Mouse (Mus musculus): ENCODE data around the gene Gm42688. TPM values are rescaled to one million over a fixed set of nuclear protein-coding genes. Genes with fewer than 3 reads are reported as not detected.

The Gm42688 gene
- total RNA-seq, 1 experiment from 2014 or later: 2.6 TPM

DNA sequence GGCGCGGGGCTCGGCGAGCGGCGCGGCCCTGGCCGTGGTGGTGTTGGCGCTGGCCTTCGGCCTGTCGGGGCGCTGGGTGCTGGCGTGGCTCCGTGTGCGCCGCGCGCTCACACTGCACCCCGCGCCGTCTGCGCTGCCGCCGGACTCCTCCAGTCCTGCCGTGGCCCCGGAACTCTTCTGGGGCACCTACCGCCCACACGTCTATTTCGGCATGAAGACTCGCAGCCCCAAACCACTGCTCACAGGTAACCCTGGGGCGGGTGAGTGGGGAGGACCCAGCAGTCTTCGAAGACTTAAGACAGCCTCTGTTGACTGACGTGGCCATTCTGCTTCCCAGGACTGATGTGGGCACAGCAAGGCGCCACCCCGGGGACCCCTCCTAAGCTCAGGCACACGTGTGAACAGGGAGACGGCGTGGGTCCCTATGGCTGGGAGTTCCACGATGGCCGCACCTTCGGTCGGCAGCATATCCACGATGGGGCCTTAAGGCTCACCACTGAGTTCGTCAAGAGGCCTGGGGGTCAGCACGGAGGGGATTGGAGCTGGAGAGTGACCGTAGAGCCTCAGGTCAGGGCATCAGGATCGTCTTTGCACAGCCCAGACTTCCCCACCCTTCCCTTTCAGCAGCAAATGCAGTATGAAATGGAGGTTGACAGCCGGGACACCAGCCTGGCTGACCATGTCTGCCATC is 14.4 kb downstream of the Gm42688 start:
- no peak for ATAC-seq (replicated peaks; ENCODE audit: insufficient number of reproducible peaks, low FRiP score, low TSS enrichment, poor library complexity, severe bottlenecking)

DNA sequence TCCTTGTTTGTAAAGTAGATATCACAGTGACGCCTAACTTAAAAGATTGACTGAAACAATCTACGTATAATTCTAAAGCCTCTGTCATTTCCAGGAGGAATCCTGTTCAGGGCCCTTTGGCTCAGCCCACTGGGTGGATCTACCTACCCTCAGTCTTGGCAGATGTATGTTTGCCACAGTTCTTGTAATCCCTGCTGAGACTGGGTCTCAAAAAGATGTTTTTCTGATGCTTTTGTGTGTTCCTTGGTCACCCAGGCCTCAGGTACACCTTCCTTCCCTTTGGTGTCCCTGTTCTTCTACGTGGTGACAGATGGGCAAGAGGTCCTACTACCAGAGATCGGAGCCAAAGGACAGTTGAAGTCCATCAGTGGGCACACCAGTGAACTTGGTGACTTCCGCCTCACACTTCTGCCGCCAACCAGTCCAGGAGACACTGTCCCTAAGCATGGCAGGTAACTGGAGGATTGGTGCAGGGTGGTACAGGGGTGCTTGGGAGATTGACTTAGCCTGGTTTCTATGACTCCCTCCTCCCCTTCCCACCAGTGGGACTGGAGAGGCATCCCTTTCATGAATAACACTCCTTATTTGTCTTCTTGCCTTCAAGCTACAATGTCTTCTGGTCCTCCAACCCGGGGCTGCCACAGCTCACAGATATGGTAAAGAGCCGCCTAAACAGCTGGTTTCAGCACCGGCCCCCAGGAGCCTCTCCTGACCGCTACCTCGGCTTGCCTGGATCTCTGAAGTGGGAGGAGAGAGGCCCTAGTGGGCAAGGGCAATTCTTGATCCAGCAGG is 15.2 kb downstream of the Gm42688 start:
- no peak for ATAC-seq (replicated peaks; ENCODE audit: insufficient number of reproducible peaks, low FRiP score, low TSS enrichment, poor library complexity, severe bottlenecking)

DNA sequence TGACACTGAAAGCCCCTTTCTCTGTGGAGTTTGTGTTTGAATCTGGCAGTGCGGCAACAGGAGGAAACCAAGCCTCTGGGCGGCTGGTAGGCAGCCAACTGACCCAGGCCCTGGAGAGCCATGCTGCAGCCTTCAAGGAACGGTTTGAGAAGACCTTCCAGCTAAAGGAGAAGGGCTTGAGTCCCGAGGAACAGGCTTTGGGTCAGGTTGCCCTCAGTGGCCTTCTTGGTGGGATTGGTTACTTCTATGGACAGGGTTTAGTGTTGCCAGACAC is 15.7 kb downstream of the Gm42688 start:
- ATAC-seq (replicated peaks; ENCODE audit: insufficient number of reproducible peaks, low FRiP score, low TSS enrichment, poor library complexity, severe bottlenecking): no peak

DNA sequence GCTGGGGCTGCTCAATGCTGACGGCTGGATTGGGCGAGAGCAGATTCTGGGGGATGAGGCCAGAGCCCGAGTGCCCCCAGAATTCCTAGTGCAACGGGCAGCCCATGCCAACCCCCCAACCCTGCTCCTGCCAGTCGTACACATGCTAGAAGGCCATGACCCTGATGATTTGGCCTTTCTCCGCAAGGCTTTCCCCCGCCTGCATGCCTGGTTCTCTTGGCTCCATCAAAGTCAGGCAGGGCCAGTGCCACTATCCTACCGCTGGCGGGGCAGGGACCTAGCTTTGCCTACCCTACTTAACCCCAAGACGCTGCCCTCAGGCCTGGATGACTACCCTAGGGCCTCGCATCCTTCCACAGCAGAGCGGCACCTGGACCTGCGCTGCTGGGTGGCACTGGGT is 16.2 kb downstream of the Gm42688 start:
- no peak for ATAC-seq (replicated peaks; ENCODE audit: insufficient number of reproducible peaks, low FRiP score, low TSS enrichment, poor library complexity, severe bottlenecking)

DNA sequence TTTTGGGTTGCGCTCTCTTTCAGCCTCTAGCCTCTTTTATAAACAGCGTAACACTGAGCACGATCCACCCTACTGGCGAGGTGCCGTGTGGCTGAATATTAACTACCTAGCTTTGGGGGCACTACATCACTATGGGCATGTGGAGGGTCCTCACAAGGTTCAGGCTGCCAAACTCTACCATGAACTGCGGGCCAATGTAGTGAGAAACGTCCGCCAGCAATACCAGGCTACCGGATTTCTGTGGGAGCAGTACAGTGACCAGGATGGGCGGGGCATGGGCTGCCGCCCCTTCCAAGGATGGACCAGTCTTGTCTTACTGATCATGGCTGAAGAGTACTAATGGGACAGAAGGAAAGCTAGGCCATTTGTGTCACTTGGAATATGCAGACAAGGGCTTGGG is 17.0 kb downstream of the Gm42688 start:
- no peak for ATAC-seq (replicated peaks; ENCODE audit: insufficient number of reproducible peaks, low FRiP score, low TSS enrichment, poor library complexity, severe bottlenecking)

DNA sequence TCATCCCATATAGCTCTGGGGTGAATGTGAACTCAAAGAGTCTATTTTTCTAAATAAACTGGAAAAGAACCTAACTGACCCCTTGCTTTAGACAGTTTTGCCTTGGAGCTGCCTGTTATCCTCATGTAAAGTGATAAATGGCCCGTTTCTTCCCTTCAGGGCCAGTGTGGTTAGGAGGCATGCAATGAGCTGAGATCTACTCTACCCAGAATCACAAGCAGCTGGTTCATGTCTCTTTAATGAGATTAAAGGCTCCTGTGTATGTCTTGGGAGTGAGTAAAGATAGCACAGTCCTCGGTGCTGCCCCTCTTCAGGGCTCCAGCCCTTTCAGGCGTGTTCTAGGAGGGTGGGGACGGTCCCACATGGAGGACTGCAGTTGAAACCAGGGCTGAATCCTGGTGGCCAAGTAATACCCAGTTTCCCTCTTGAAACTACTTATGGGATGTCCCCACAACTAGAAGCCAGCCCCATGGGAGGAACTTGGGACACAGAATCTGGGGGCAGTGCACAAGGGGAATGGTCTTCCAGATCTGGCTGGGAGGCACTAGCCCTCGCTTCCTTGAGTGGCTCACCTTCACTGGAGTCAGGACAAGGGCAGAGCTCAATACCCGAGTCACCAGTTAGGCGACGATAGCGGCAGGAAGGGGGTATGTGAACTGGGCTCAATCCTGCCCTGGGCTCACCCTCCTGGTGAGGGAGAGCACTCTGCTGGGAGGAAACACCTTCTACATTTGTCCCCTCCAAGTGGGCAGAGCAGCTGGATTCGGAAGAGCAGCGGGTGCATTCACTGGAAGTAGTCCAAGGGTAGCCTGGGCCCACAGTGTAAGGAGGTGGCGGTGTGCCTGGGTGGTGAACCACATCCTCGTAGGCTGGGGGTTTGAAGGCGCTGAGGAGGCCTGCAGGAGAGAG is 17.7 kb downstream of the Gm42688 start:
- no peak for ATAC-seq (replicated peaks; ENCODE audit: insufficient number of reproducible peaks, low FRiP score, low TSS enrichment, poor library complexity, severe bottlenecking)

DNA sequence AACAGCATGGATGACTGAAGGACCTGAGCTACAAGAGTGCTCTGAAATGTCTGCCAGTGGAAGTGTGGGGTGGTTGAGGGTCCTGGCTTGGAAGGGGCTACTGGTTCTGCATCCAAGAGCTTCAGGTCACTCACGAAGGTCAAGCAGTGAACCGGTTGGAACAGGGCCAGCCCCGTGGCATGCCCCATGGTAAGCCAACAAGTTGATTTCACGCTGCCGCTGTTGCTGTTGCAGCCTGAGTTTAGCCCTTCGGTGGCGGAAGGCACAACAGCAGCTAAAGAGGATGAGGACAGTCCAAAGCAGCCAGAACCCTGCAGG is 18.3 kb downstream of the Gm42688 start:
- no peak for ATAC-seq (replicated peaks; ENCODE audit: insufficient number of reproducible peaks, low FRiP score, low TSS enrichment, poor library complexity, severe bottlenecking)

DNA sequence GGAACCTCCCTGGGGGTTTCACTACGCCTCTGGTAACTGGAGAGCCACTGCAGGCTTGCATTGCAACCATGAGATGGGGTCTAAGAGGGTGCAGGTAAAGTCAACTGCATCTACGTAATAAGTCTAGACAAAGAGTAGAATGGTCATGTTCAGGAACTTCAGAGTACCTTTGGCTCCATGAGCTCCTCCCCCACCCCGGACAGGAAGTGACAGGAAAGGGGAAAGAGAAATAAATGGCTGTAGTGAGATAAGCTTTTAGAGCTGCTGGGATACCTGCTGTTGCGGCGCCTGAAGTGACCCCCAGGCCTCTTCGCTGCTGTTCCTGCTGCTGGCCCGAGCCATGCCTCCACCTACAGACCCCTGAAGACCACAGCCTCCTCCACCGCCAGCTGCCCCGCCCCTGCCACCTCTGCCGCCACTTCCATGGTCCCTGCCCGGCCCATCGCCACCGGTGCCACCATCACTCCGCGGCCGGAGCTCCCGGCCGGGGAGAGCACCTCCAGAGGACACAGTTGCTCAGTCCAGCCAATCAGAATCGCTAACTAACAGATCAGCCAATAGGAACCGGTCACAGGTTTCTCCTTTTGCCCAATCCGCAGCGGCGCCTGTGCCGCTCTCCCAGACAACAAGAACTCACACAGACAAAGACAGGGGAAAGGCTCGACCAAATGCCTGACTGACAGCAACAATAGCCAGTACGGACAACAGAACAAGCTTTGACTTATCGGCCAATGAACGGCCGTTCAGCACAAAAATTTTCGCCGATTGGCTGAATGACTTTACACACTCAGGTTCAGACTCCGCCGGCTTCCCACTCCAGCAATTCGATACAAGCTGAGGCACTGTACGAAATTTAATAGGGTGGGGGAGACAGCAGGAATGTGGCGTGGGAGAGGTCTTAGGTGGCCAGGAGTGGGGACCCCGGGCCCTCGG is 19.8 kb downstream of the Gm42688 start, which contains the start of gene Wbp1:
Gene Wbp1, minus strand, starts transcription at position 630 of the 933 bp plus-strand sequence.
- ATAC-seq (replicated peaks; ENCODE audit: insufficient number of reproducible peaks, low FRiP score, low TSS enrichment, poor library complexity, severe bottlenecking): peak; percentile 94

DNA sequence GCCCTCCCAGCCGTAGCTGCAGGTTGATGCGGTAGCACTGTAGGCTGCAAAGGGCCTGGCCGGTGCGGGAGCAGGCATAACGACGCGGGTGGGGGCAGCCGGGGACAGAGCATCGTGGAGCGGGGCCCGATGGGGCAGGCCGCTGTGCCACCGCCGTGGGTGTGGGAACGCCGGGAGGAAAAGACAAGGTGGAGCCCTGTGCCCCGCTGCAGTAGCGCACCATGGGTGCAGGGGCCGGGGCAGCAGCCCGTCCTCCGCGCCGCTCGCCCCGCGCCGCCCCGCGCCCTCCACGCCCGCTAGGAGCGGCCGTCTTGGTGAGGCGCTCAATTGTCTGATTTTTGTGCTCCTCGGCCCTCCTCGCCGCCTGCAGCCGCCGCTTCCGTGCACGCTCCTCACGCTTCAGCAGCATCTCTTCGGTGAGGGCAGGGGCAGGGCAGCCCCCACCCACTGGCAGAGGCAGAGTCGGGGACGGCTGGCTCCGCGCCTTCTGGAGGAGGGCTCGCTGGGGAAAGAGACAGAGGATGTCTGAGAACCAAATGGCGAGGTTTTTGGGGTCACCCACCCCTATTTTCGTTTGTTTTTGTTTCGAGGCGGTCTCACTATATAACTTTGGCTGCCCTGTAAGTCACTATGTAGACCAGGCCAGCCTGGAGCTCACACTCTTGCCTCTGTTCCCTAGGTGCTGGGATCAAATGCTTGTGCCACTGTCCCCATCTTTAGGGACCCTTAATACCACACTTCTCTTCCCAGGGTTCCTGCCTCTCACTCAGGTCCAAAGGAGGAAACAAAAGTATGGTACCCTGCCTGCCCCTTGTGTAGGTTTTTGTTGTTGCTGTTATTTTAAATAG is 20.7 kb downstream of the Gm42688 start:
- no peak for ATAC-seq (replicated peaks; ENCODE audit: insufficient number of reproducible peaks, low FRiP score, low TSS enrichment, poor library complexity, severe bottlenecking)

DNA sequence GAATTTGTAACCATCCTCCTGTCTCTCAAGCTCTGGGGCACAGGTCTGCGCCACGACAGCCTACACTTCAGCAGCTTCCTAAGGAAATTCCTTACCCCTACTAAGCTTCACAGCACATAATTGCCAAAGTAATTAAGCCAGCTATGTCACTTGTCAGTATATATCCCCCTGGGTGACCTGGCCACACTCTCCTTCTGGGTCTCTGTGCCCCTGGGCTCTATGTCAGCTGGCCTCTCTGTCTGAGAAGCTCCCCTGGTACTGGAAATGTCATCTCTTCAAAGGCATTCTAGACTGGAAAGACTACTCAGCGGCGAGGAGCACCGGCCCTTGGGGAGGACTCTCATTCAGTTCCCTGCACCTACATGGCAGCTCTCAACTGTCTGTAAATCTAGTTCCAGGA is 21.5 kb downstream of the Gm42688 start:
- no peak for ATAC-seq (replicated peaks; ENCODE audit: insufficient number of reproducible peaks, low FRiP score, low TSS enrichment, poor library complexity, severe bottlenecking)

DNA sequence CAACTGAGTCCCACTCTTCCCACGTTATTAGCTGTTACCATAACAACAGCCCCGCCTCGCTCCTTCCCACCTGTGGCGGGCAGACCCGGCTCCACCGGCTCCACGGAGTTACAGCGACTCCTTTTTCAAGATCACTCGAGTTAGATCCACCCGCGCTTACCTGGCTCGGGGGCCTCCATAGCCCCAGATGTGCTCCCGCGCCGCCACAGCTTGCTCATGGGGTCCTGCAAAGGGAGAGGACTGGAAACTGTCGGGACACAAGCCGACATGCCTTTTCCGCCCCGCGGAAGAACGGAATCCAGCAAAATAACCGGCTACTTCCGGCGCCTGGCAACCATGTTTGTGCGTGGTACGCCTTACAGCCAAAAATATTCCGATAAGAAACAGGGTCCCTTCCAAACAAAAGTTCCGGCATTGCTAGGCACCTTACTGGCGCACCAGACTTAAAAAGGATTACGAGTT is 23.5 kb downstream of the Gm42688 start:
- ATAC-seq (replicated peaks; ENCODE audit: insufficient number of reproducible peaks, low FRiP score, low TSS enrichment, poor library complexity, severe bottlenecking): peak; percentile 84

DNA sequence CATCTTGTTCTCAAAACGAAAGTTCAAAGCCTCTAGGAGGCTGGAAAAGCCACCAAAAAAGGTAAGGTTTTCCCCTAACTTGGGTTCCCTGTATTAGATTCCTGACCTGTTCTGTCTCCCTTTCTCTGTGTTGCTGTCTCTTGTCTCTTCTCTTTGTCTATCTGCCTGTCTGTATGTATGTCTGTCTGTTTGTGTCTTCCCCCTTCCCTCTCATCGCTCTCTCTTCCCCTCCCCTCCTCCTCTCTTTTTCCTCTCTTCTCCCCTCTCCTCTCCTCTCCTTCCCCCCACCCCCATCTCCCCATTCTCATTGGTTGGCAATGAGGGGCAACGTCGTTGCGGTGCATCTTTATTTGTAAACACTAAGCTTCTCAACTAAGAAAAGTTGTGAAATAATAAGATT is 23.9 kb downstream of the Gm42688 start, which contains the start of gene Ino80b:
Gene Ino80b, minus strand, starts transcription at position 101 of the 400 bp plus-strand sequence.
- no peak for ATAC-seq (replicated peaks; ENCODE audit: insufficient number of reproducible peaks, low FRiP score, low TSS enrichment, poor library complexity, severe bottlenecking)

DNA sequence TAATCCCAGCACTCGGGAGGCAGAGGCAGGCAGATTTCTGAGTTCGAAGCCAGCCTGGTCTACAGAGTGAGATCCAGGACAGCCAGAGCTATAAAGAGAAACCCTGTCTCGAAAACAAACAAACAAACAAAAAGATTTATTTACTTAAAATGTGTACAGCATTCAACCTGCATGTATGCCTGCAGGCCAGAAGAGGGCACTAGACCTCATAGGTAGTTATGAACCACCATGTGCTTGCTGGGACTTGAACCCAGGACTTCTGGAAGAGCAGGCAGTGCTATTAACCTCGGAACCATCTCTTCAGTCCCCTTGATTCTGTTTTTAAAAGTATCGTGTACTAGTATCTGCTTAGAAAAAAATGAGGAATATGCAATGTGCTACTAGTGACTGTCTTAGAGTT is 26.0 kb downstream of the Gm42688 start:
- ATAC-seq (replicated peaks; ENCODE audit: insufficient number of reproducible peaks, low FRiP score, low TSS enrichment, poor library complexity, severe bottlenecking): no peak

DNA sequence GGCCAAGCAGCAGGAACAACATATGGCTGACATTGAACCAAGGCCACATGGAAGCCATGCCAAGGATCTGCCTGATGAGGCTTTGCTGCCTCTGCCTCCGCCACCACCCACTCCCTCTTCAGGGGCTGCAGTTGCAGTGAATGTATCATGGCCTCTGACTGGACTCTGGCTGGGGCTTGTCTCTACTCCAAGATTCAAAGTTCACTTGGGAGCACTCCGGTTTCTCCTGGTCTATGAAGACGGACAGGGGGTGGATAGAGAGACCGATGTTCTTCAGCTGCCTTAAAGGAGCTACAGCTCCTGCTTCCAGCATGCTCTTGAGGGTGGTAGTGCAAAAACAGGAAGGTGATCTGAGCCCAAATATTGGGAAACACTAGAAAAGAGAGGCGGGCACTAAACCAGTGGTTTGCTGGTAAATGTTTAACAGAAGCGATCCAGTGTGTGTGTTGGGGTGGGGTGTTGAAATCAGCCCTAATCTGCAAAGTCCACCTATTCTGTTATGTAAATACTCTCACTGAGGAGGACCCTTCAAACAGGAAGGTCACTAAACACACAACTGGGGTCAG is 30.1 kb downstream of the Gm42688 start:
- ATAC-seq (replicated peaks; ENCODE audit: insufficient number of reproducible peaks, low FRiP score, low TSS enrichment, poor library complexity, severe bottlenecking): peak; percentile 81

DNA sequence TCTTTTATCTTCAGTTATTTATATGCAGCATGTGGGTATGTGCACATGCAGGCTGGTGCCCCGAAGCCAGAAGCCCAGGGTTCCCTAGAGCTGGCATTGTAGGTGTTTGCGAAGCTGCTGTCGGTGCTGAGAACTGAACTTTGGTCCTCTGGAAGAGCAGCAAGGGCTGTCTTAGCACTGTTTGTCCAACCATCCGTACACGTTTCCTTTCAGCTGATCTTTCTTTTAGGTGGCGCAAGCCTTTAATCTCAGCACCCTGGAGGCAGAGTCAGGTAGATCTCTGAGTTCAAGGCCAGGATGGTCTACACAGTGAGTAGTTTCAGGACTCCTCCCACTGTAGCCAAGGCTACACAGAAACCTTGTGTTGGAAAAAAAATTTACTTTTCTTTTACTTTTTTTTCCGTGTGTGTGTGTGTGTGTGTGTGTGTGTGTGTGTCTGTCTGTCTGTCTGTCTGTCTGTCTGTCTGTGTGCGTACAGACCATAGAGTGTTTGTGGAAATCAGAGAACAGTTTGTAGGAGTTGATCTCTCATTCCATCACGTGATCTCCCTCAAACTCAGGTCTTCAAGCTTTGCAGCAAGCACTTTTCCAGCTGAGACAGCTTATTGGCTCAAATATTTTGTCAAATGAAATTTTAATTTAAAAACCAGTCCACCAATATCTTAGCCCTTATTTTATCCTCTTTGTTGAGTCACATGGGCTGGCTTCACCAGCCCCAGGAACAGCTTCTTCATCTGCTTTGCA is 30.9 kb downstream of the Gm42688 start:
- ATAC-seq (replicated peaks; ENCODE audit: insufficient number of reproducible peaks, low FRiP score, low TSS enrichment, poor library complexity, severe bottlenecking): no peak

DNA sequence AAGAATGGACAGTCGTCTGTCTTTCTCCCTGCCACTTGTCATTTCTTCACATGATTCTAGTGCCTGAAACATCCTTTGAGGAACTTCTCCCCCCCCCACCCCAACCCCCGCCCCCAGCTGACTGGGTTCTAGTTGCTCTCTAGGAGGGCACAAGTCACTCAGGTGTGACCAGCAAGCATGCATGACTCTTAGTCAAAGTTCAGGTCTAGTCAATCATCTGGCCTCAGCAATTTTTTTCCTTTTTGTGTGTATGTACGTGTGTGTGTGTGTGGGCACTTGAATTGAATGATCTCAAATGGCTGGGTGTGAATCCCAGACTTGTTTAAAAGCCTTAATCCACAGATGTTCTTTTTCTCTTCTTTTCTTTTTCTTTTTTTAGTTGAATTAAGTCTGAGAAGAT is 32.8 kb downstream of the Gm42688 start:
- ATAC-seq (replicated peaks; ENCODE audit: insufficient number of reproducible peaks, low FRiP score, low TSS enrichment, poor library complexity, severe bottlenecking): no peak
